Mouse (Mus musculus) cerebellum, adult 9-11 months (tissue): ENCODE data around the gene Wt1.

ENCODE experiments used
- DNase-seq: peaks from one replicate; pipeline ENCODE4 v3.0.0; 2022

The Wt1 gene

GRCm38 (mm10) chr2:105185768-105186529, 59.6 kb downstream of the Wt1 start:
- DNase-seq: no peak

- DNase-seq: no peak
Measured at GRCm38 (mm10) chr2:105186591-105186990, 60.3 kb downstream of the Wt1 start.

GRCm38 (mm10) chr2:105188182-105188581, 61.9 kb downstream of the Wt1 start:
- DNase-seq: no peak

- DNase-seq: no peak
Measured at GRCm38 (mm10) chr2:105189352-105189751, 63.0 kb downstream of the Wt1 start.

- DNase-seq: no peak
Measured at GRCm38 (mm10) chr2:105200152-105200551, 73.8 kb downstream of the Wt1 start.

GRCm38 (mm10) chr2:105206563-105207174, 80.3 kb downstream of the Wt1 start:
- no peak for DNase-seq

- DNase-seq: no peak
Measured at GRCm38 (mm10) chr2:105212839-105213238, 86.5 kb downstream of the Wt1 start.

GRCm38 (mm10) chr2:105215914-105216313, 89.6 kb downstream of the Wt1 start:
- no peak for DNase-seq

- no peak for DNase-seq
Measured at GRCm38 (mm10) chr2:105219229-105219628, 92.9 kb downstream of the Wt1 start.

- no peak for DNase-seq
Measured at GRCm38 (mm10) chr2:105219664-105220063, 93.3 kb downstream of the Wt1 start.

- DNase-seq: no peak
Measured at GRCm38 (mm10) chr2:105220738-105221303, 94.5 kb downstream of the Wt1 start.
